Mouse (Mus musculus) hindbrain, embryonic 11.5 days (tissue): ENCODE data around the gene Rnase2b. TPM values are rescaled to one million over a fixed set of nuclear protein-coding genes. Genes with fewer than 3 reads are reported as not detected.

ENCODE experiments used
- ATAC-seq: fragments of 200-750 bp; cut with Nextera tagmentation; 2 replicates; pipeline ENCODE4 v1.8.0; 2017; ENCODE audit warnings: mild to moderate bottlenecking, moderate TSS enrichment, moderate library complexity; ENCODE audit not compliant: low FRiP score
- DNase-seq: peaks from one replicate; pipeline ENCODE4 v3.0.0-alpha.2; 2015; ENCODE audit warnings: low spot score
- H3K27ac ChIP-seq: fragments of 300-500 bp; sonication (generic); 2 replicates; pipeline ENCODE4 v1.5.1; 2014; ENCODE audit warnings: mild to moderate bottlenecking, low read depth, low read length
- H3K27me3 ChIP-seq: fragments of 300-500 bp; sonication (generic); 2 replicates; pipeline ENCODE4 v1.6.1; 2014; ENCODE audit warnings: mild to moderate bottlenecking, low read length, moderate library complexity, mixed read lengths; ENCODE audit not compliant: control insufficient read depth, insufficient read depth
- H3K36me3 ChIP-seq: fragments of 300-500 bp; sonication (generic); 2 replicates; pipeline ENCODE4 v1.6.1; 2014; ENCODE audit warnings: mild to moderate bottlenecking, low read length, moderate library complexity, mixed read lengths; ENCODE audit not compliant: control insufficient read depth, insufficient read depth
- H3K4me1 ChIP-seq: fragments of 300-500 bp; sonication (generic); replicated peaks from 2 replicates; pipeline ENCODE4 v1.6.1; 2014; ENCODE audit warnings: low read length, mixed read lengths; ENCODE audit not compliant: control insufficient read depth, insufficient read depth
- H3K4me2 ChIP-seq: fragments of 300-500 bp; sonication (generic); replicated peaks from 2 replicates; pipeline ENCODE4 v1.6.1; 2014; ENCODE audit warnings: mild to moderate bottlenecking, low read depth, low read length
- H3K4me3 ChIP-seq: fragments of 300-500 bp; sonication (generic); 2 replicates; pipeline ENCODE4 v1.5.1; 2014; ENCODE audit warnings: low read depth, low read length
- H3K9ac ChIP-seq: fragments of 300-500 bp; sonication (generic); 2 replicates; pipeline ENCODE4 v1.6.1; 2014; ENCODE audit warnings: low read depth, low read length
- H3K9me3 ChIP-seq: fragments of 300-500 bp; sonication (generic); 2 replicates; pipeline ENCODE4 v1.6.1; 2016; ENCODE audit warnings: low read length; ENCODE audit not compliant: control insufficient read depth
- WGBS: fragments of 180-500 bp; shearing (Covaris S2); extraction: QIAGEN DNeasy Blood & Tissue Kit; methylation state at CpG from one replicate; pipeline ENCODE4 v1.1.7; 2014; 5-methylcytosine and 5-hydroxymethylcytosine counted together
- polyA plus RNA-seq: library from polyadenylated mRNA; unstranded; fragments of >200 nt; fragmentation: Nextera tagmentation; extraction: Ambion mirVana; gene quantifications from 2 replicates; pipeline ENCODE4 v1.2.1, GENCODE M21; 2014

Rnase2b gene
- polyA plus RNA-seq, 1 experiment from 2014 or later, result not detected

DNA sequence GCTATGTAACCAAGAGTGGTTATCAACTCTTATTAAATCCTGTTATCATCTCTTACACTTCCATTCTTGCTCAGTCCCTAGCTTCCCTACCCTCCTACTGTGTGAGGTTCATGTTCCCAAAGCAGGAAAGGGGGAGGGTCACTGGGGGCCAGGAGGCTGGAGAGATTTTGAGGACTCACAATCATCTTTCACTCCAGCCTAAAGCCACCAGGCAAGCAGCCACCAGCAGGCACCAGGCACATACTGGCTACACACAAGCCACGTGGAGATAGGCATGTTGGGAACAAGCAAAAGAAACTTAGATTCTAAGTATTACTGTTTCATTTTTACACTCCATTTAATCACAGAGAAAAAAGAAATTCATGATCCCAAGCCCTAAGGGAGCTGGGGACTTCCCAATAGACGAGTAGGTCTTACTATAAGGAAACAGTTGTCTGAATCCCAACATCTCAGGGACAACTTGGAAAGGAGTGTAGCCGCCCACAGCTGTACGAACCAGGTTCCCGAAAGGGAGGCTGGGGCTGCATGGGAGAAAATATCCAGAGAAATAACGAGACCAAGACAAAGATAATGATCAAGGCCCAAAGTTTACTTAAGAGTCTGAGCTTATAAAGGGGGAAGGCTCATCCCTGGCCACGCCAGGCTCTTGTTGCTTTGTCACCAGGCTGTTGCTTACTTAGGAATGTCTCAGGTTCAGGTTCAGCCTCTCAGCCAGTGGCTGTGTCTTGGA is 30.8 kb upstream of the Rnase2b start:
- DNase-seq (no peak), ATAC-seq (no peak)
- H3K36me3 ChIP-seq, result no peaks in the 10 kb centered on the region
- no peak overlapping the region for H3K27ac ChIP-seq
- no peaks in the 10 kb centered on the region for H3K4me1 ChIP-seq
- 81% methylated on average over 7 of the region's 7 CpGs for WGBS
- no peak overlapping the region for H3K9ac ChIP-seq
- H3K4me2 ChIP-seq, result no peak overlapping the region
- no peaks in the 10 kb centered on the region for H3K27me3 ChIP-seq
- no peak overlapping the region for H3K4me3 ChIP-seq
- H3K9me3 ChIP-seq, result no peaks in the 10 kb centered on the region

DNA sequence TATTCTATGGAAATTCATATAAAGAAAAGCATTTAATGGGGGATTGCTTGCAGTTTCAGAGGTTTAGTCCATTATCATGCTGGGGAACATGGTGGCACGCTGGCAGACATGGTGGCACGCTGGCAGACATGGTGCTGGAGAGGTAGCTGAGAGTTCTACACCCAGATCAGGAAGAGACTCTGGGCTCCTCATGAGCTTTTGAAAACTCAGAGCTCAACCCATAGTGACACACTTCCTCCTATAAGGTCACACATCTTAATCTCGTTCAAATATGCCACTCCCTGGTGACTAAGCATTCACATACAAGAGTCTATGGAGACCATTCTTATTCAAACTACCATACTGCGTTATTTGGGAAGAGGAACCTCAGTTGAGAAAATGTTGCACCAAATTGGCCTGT is 29.7 kb upstream of the Rnase2b start:
- H3K4me2 ChIP-seq, result no peak overlapping the region
- 87% methylated on average over 4 of the region's 4 CpGs for WGBS

DNA sequence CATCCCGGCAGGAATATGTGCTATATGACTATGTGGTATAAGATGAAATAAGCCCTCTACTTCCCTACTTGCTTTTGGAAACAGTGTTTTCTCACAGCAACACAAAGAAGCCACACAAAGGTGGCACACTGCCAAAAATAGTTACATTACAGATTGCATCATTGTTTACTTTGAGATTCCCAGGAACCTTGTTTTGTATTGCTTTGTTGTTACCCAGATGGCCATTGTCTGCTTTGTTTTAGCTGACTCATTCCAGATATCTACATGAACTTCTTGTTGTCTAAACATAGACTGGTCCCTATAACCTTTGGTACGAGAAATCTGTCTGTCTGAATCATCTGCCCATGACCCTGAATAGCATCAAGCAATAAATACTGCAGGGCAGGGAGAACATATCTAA is 21.7 kb upstream of the Rnase2b start:
- H3K9me3 ChIP-seq, result no peaks in the 10 kb centered on the region
- no peak for DNase-seq
- WGBS, result 83% methylated on average over 2 of the region's 2 CpGs
- H3K4me3 ChIP-seq, result no peak overlapping the region
- H3K4me2 ChIP-seq, result no peak overlapping the region
- no peaks in the 10 kb centered on the region for H3K36me3 ChIP-seq
- H3K4me1 ChIP-seq, result no peaks in the 10 kb centered on the region
- H3K27ac ChIP-seq, result no peak overlapping the region
- no peak overlapping the region for H3K9ac ChIP-seq
- no peak for ATAC-seq
- no peaks in the 10 kb centered on the region for H3K27me3 ChIP-seq

More for the DNA sequence above, 29.7 kb upstream of the Rnase2b start:
- no peak for ATAC-seq
- H3K36me3 ChIP-seq, result no peaks in the 10 kb centered on the region
- H3K4me1 ChIP-seq, result no peaks in the 10 kb centered on the region
- DNase-seq, result no peak
- H3K9ac ChIP-seq, result no peak overlapping the region
- H3K9me3 ChIP-seq, result no peaks in the 10 kb centered on the region
- no peaks in the 10 kb centered on the region for H3K27me3 ChIP-seq
- no peak overlapping the region for H3K27ac ChIP-seq
- no peak overlapping the region for H3K4me3 ChIP-seq

DNA sequence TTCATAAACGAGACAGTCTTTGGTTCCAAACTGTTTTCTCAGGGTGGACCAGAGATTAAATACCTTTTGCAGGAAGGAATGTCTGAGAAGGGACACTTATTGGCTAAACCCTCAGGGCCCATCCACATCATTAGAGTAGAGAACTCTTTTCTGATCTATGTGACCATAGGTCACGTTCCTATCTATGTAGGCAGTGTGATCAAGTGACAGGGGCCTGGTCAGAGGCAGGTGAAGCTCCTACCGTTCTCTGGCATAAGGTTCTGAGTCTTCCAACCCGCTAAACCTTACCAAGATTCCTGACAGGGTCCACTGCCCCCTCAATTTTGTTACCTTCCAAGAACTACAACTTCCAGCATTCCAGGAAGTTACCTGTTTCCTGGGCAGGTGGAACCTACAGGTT is 19.9 kb upstream of the Rnase2b start:
- H3K36me3 ChIP-seq, result no peaks in the 10 kb centered on the region
- H3K4me1 ChIP-seq, result no peaks in the 10 kb centered on the region
- ATAC-seq, result no peak
- no peaks in the 10 kb centered on the region for H3K27me3 ChIP-seq
- H3K4me3 ChIP-seq, result no peak overlapping the region
- DNase-seq, result no peak
- H3K4me2 ChIP-seq, result no peak overlapping the region
- 86% methylated on average over 4 of the region's 4 CpGs for whole genome bisulfite sequencing
- H3K27ac ChIP-seq, result no peak overlapping the region
- H3K9ac ChIP-seq, result no peak overlapping the region
- H3K9me3 ChIP-seq, result no peaks in the 10 kb centered on the region

DNA sequence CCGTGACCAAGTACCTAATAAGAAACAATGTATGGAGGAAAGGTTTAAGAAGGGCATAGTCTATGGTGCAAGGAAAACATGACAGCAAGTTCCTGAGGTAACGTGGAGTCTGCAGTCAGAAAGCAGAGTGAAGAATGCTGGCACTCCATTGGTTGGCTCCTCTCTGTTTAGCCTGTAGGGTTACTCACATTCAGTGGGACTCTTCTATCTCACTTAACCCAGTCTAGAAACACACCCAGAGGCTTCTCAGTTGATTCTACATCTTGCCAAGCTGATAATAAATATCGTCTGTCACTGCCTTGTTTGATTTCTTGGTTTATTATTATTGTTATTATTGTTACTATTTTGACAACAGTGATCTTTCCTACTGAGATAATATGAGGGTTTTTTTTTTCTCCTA is 19.5 kb upstream of the Rnase2b start:
- no peak overlapping the region for H3K4me3 ChIP-seq
- ATAC-seq (no peak), DNase-seq (no peak)
- 80% methylated on average over 3 of the region's 3 CpGs for WGBS
- H3K9me3 ChIP-seq, result no peaks in the 10 kb centered on the region
- H3K4me1 ChIP-seq, result no peaks in the 10 kb centered on the region
- H3K27me3 ChIP-seq, result no peaks in the 10 kb centered on the region
- H3K4me2 ChIP-seq, result no peak overlapping the region
- H3K36me3 ChIP-seq, result no peaks in the 10 kb centered on the region
- no peak overlapping the region for H3K9ac ChIP-seq
- no peak overlapping the region for H3K27ac ChIP-seq

DNA sequence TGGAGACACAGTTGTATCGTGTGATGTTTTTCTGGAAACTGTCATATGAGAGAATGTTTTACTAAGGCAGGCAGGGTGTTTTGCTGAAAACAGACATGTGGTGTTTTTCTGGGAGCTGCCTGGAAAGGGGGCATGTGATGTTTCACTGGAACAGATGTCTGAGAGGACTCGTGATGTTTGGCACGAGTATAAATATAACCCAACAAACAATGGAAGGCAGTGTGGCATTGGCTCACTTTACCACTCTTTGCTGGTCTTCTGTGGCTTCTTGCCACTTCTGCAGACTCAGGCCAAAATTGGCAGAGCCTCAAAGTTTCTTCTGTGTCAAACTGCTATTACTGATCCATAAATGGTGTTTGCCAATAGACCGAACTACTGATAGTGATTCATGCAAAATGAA is 18.8 kb upstream of the Rnase2b start:
- H3K4me1 ChIP-seq, result no peaks in the 10 kb centered on the region
- WGBS, result 89% methylated on average over 4 of the region's 4 CpGs
- no peaks in the 10 kb centered on the region for H3K27me3 ChIP-seq
- DNase-seq (no peak), ATAC-seq (no peak)
- no peak overlapping the region for H3K27ac ChIP-seq
- H3K4me3 ChIP-seq, result no peak overlapping the region
- no peaks in the 10 kb centered on the region for H3K36me3 ChIP-seq
- no peak overlapping the region for H3K9ac ChIP-seq
- H3K4me2 ChIP-seq, result no peak overlapping the region
- no peaks in the 10 kb centered on the region for H3K9me3 ChIP-seq

DNA sequence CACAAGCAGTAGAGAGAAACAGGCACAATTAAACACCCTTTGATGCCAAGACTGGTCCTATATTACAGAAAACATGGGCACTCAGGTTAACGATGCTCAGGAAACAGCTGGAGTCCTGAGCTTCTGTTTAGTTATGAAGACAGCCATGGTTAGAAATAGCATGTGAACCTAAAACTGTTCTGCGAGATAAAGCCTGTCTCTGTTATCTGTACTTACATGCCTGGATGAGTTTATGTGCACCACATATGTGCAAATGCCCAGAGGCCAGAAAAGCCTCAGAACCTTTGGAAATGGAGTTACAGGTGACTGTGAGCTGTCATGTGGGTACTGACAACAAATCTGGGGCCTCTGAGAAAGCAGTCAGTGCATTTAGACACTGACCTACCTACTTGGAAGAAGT is 18.1 kb upstream of the Rnase2b start:
- Histone ChIP-seq H3K4me2 (no peak overlapping the region), H3K9me3 (no peaks in the 10 kb centered on the region), H3K9ac (no peak overlapping the region), H3K27me3 (no peaks in the 10 kb centered on the region), H3K4me1 (no peaks in the 10 kb centered on the region), H3K27ac (no peak overlapping the region), H3K4me3 (no peak overlapping the region), H3K36me3 (no peaks in the 10 kb centered on the region)
- 87% methylated on average over 2 of the region's 2 CpGs for WGBS
- DNase-seq (no peak), ATAC-seq (no peak)

DNA sequence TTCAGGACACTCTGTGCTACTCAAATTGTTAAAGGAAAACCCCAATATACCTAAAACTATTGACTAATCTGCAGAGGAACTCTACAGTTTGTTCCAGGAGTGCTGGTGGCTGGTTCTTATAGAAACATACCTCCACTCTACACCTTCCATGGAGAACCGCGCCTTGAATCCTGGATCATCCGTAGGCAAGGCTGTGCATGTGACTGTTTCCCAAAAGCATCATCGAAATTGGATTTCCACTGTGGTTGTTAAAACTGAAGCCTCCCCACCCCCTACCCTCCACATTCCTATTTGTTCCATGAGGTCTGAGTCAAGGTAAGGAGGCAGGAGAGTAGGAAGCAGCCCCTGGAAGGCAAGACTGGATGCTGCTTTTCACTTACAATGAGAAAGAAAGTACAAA is 17.6 kb upstream of the Rnase2b start:
- ATAC-seq (no peak), DNase-seq (no peak)
- H3K9ac ChIP-seq, result no peak overlapping the region
- no peaks in the 10 kb centered on the region for H3K4me1 ChIP-seq
- no peaks in the 10 kb centered on the region for H3K36me3 ChIP-seq
- H3K4me3 ChIP-seq, result no peak overlapping the region
- no peak overlapping the region for H3K27ac ChIP-seq
- no peak overlapping the region for H3K4me2 ChIP-seq
- H3K9me3 ChIP-seq, result no peaks in the 10 kb centered on the region
- H3K27me3 ChIP-seq, result no peaks in the 10 kb centered on the region
- 93% methylated on average over 4 of the region's 4 CpGs for WGBS

DNA sequence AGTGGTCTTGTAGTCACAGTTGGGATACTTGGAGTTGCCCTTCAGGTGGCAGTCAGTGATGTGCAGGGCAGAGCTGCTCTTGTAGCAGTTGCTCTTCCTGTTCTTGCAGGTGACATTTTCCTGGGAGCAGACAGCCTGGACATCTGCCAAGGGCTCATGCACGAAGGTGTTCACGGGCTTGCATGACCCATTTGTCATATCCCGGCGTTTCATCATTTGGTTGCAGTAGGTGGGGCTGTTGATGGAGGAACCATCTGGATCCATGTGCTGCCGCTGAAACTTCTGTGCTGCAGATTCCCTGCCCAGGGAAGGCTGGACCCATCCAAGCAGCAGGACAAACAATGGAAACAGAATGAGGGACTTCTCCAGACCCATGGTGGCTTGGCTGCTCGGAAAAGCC is 16.5 kb upstream of the Rnase2b start:
- no peak overlapping the region for H3K9ac ChIP-seq
- WGBS, result 83% methylated on average over 6 of the region's 6 CpGs
- H3K27me3 ChIP-seq, result no peaks in the 10 kb centered on the region
- DNase-seq (no peak), ATAC-seq (no peak)
- H3K36me3 ChIP-seq, result no peaks in the 10 kb centered on the region
- H3K4me3 ChIP-seq, result no peak overlapping the region
- H3K4me2 ChIP-seq, result no peak overlapping the region
- no peak overlapping the region for H3K27ac ChIP-seq
- no peaks in the 10 kb centered on the region for H3K4me1 ChIP-seq
- H3K9me3 ChIP-seq, result no peaks in the 10 kb centered on the region
